Mouse (Mus musculus) urinary bladder, postnatal 36 days (tissue): Measurements from ENCODE around the gene Ablim2.
A peak's percentile ranks its signal among the peaks of the same experiment; 100 is the strongest.

ENCODE experiments used
- DNase-seq, 2 experiments: peaks; one replicate each; pipeline ENCODE4 v3.0.0; 2022; ENCODE audit warnings: low spot score in 2 of 2, mixed read lengths in 1 of 2

The Ablim2 gene

DNA sequence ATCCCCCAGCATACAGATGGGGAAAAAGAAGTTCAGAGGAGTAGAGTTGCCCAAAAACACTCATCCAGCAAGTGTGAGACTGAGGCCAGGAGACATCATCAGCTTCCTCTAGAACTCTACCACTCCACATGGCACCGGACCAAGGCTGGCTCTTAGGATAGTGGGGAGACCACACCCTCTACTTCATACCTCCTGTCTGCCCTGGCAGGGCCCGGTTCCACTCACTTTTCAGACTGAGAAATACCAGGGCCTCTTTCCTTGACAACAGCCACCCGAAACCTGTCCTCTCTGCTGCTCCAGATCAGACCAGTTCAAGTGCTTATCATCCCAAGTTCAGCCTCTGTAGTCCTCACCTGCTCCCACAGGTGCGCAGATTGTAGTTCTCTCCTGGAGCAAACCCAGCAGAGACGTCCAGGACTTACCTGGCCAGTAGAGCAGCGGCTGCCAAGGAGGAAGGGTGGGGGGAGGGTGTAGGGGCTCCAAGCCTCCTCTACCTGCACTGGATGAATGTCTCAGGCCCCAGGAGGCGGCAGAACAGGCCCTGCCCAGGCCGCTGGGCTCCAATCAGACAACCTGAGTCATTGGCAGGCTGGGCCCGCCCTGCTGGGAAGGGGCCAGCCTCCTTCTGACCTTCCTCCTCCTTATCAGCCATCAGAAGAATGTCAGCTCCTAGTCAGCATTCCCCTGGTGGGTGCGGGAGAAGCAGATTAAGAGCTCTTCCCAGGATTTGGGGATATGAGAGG lies 18.0 kb upstream of the Ablim2 start, which contains the start of gene Sh3tc1:
TSS of gene Sh3tc1 (minus strand) at position 452 of the 743 bp plus-strand sequence.
- peak; percentile 55 to 72 for DNase-seq

DNA sequence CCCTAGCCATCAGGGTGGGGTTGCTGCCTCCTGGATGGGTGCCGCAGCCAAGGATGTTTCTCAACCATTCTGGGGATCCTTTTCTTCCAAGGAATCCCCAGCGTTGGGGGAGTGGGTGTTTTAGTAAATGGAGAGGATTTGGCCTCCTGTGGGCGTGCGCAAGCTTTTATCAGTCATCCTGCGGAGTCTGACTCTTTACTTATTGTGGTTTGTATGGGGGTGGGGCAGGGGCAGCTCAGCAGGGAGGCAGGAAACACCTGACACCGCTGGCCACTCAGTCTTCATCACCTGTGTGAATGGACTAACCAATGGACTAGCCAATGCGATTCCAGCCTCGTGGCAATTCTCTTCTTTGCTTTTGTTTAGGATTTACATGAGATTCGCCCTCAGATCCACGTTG lies 17.0 kb upstream of the Ablim2 start:
- no peak for DNase-seq

- no peak for DNase-seq
Observed at GRCm38 (mm10) chr5:35741225-35741820, 16.4 kb upstream of the Ablim2 start.

GRCm38 (mm10) chr5:35743238-35743951 lies 14.3 kb upstream of the Ablim2 start:
- DNase-seq = peak; percentile 18 to 77

- no peak for DNase-seq
Observed at GRCm38 (mm10) chr5:35743990-35744722, 13.5 kb upstream of the Ablim2 start.

GRCm38 (mm10) chr5:35745406-35745805 lies 12.3 kb upstream of the Ablim2 start:
- no peak for DNase-seq

GRCm38 (mm10) chr5:35746910-35747309 lies 10.8 kb upstream of the Ablim2 start:
- DNase-seq = peak; percentile 64 to 67

DNA sequence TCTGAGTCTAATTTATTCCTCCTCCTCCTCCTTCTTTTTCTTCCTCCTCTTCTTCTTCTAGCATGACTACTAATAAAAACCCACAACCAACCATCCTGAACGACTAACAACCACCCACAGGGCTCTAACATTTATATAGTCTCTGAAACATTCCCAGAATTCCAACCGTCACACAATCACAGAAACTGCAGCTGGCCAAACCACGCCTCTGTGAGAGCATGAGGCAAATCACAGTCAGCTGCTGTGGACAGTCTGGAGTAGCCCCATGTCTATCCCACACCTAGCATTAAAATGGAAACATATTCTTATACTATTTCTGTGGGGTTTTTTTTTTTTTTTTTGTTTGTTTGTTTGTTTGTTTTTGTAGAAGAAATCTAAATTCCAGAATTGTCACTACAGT lies 8.3 kb upstream of the Ablim2 start:
- no peak for DNase-seq

GRCm38 (mm10) chr5:35750026-35750425 lies 7.7 kb upstream of the Ablim2 start:
- no peak for DNase-seq

- no peak for DNase-seq
Observed at GRCm38 (mm10) chr5:35751016-35751415, 6.7 kb upstream of the Ablim2 start.

GRCm38 (mm10) chr5:35755131-35755733 lies 2.4 kb upstream of the Ablim2 start:
- DNase-seq = peak; percentile 36 to 55

- DNase-seq = no peak
Observed at GRCm38 (mm10) chr5:35756020-35756419, 1.7 kb upstream of the Ablim2 start.

DNA sequence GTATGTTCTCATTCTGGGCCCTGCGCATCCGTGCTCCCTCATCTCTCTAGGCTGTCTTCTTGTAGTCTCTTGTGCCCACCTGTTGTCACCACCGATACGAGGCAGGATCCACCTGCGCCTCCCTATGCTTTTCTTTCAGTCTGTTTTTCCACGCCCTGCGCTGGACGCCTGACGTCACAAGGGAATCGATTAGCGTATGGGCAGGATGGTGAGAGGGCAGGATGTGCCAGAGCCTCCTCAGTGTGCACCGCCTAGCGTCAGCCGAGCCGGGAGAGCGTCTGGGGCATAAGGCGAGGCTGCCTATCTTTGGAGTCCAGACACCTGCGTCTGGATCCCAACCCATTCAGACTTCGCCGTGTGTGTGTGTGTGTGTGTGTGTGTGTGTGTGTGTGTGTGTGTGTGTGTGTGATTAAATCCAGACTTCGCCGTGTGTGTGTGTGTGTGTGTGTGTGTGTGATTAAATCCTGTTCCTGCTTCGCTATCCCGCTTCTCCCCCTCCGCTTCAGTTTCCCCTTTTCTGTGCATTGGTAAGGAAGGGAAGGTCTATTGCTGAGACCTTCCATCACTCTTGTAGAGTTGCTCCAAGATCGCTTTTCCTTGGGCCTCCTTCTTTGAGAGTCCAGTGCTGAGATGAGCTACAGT lies 562 bp upstream of the Ablim2 start:
- DNase-seq = no peak

DNA sequence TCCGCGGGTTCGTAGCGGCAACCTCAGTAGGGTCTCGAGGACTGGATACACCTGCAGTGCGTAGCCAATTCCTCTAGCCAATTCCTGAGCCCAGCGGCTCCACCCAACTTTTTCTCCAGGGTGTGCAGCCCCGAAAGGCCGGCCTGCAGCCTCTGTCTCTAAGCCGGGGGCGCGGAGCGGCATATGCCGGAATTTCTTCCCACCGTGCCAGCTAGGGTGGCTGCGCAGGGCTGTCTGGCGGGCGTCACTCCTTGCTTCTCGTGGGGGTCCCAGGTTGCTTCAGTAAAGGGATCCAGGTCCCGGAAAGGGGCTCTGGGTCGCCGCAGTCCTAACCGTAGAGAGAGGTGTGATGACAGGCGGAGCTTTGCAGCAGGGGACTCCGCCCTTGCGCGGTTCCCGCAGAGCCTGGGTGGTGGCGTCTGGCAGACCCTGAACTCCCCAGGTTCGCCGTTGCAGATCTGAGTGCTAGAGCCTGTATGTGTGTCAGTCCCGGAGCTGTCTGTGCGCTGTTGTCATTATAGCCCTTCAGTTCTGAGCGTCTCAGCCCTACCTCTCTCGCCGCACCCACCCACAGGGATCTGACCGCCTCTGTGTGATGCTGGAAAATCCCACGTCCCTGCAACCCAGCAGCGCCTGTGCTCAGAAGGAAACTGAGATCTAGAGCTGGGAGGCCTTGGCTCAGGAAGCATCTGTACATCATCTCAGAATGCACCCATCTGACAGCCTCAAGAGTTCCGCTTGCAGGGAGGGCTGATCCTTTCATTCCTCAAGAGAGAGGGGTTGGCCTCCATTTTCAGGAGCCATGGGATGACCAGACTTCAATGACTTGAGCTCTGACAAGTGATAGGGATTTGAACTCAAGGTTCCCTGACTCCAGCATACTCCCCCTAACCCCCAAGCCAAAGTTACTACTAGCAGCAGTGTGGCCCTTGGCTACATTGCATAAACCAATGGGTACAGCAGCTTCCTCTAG lies 687 bp downstream of the Ablim2 start:
- DNase-seq = no peak

GRCm38 (mm10) chr5:35761323-35761722 lies 3.6 kb downstream of the Ablim2 start:
- DNase-seq = no peak

DNA sequence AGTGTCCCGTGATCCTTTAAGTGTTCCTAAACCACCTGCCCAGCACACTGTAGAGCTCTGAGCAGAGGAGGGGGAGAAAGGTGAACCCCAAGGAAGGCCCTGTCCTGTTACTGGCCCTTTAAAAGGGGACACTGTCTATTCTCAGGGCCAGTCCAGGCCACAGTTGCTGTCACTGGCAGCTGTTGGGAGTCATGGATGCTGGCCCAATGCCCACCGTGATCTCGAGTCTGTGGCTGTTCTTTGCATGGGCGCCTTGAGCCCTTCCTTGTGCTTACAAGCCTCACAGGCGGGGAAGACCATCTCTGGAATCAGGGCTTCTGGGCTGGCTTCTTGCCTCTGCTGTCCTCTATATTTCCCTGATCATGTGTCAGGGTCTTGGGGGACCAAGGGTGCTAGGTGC lies 4.7 kb downstream of the Ablim2 start:
- no peak for DNase-seq

DNA sequence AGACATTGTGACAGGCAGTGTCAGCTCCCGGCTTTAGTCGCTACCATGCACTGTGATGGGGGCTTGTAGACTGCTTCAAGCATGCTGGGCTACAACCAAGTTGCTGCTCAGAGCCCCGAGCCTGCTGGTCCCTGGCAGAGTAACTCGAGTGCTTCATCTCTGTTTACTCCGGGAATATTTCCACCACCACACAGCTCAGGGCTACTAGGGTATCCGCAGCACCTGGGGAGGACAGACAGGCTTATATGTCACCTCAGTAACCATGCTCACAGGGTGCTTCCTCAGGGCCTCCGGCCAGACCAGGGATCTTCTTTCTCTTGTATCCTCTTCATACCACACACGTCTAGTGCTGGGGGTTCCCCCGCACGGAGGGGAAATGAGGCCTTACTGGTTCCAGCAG lies 5.2 kb downstream of the Ablim2 start:
- no peak for DNase-seq

DNA sequence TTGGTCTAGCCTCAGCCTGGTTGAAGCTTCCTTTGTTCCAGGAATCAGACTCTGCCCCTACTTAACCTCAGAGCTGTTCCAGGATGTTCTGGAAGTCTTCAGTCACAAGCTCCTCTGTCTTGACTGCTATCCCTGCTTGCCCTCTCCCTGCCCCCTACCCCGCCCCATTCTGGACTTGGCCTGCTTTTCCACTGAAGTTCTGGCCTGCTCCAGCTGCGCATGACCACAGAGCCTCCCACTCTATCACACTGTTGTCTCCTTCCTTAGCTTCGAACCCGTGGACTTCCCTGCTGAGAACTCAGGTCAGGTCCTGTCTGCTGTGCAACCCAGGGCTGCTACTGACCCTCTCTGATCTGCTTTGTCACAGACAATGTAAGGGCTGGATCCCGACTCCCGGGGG lies 8.2 kb downstream of the Ablim2 start:
- DNase-seq = no peak

- no peak for DNase-seq
Observed at GRCm38 (mm10) chr5:35768525-35768924, 10.8 kb downstream of the Ablim2 start.

- no peak for DNase-seq
Observed at GRCm38 (mm10) chr5:35768997-35769396, 11.3 kb downstream of the Ablim2 start.
